Mouse (Mus musculus) layer of hippocampus, adult 18-20 months (tissue): ENCODE measurements around the gene Cyp24a1. TPM values are rescaled to one million over a fixed set of nuclear protein-coding genes. Genes with fewer than 3 reads are reported as not detected.
A peak's percentile ranks its signal among the peaks of the same experiment; 100 is the strongest.

Source experiments
- DNase-seq, 2 experiments: peaks; one replicate each; pipeline ENCODE4 v3.0.0; 2022; ENCODE audit warnings: low spot score in 2 of 2
- long read RNA-seq: library from polyadenylated mRNA; stranded (forward); transcript quantifications from one replicate; pipeline ENCODE4 v2.0.0, GENCODE M21; 2021
- total RNA-seq, 2 experiments: library from RNA; stranded (reverse); gene quantifications; 2 replicates each; pipeline ENCODE4 v1.2.3; 2021

Cyp24a1 gene
- total RNA-seq: not detected
- long read RNA-seq: 0 reads

- no peak for DNase-seq
Measured at GRCm38 (mm10) chr2:170497091-170497566, at the start of gene Cyp24a1. Cyp24a1 (minus strand) TSS chr2:170497145.

- DNase-seq: no peak
Measured at GRCm38 (mm10) chr2:170545745-170546144, 48.8 kb upstream of the Cyp24a1 start.

- DNase-seq: no peak
Measured at GRCm38 (mm10) chr2:170544950-170545349, 48.0 kb upstream of the Cyp24a1 start.

- no peak for DNase-seq
Measured at GRCm38 (mm10) chr2:170544159-170544558, 47.2 kb upstream of the Cyp24a1 start.

- DNase-seq: no peak
Measured at GRCm38 (mm10) chr2:170543625-170544024, 46.7 kb upstream of the Cyp24a1 start.

- DNase-seq: peak; percentile 57 to 64
Measured at GRCm38 (mm10) chr2:170539211-170539610, 42.3 kb upstream of the Cyp24a1 start.

- no peak for DNase-seq
Measured at GRCm38 (mm10) chr2:170535841-170536240, 38.9 kb upstream of the Cyp24a1 start.

GRCm38 (mm10) chr2:170534803-170535174, 37.8 kb upstream of the Cyp24a1 start:
- no peak for DNase-seq

- DNase-seq: no peak
Measured at GRCm38 (mm10) chr2:170534116-170534802, 37.3 kb upstream of the Cyp24a1 start.

- no peak for DNase-seq
Measured at GRCm38 (mm10) chr2:170530256-170530655, 33.3 kb upstream of the Cyp24a1 start.

- DNase-seq: no peak
Measured at GRCm38 (mm10) chr2:170529766-170530165, 32.8 kb upstream of the Cyp24a1 start.

- no peak for DNase-seq
Measured at GRCm38 (mm10) chr2:170528061-170528460, 31.1 kb upstream of the Cyp24a1 start.

GRCm38 (mm10) chr2:170526513-170526912, 29.6 kb upstream of the Cyp24a1 start:
- DNase-seq: no peak

- DNase-seq: peak in 1 of 2 experiments; percentile 66
Measured at GRCm38 (mm10) chr2:170520321-170520971, 23.5 kb upstream of the Cyp24a1 start.

- no peak for DNase-seq
Measured at GRCm38 (mm10) chr2:170513756-170514155, 16.8 kb upstream of the Cyp24a1 start.

GRCm38 (mm10) chr2:170511073-170511891, 14.3 kb upstream of the Cyp24a1 start:
- DNase-seq: peak; percentile 89 to 95

- DNase-seq: peak; percentile 90 to 98
Measured at GRCm38 (mm10) chr2:170508821-170509220, 11.9 kb upstream of the Cyp24a1 start.

GRCm38 (mm10) chr2:170507734-170508133, 10.8 kb upstream of the Cyp24a1 start:
- DNase-seq: peak; percentile 73 to 94

GRCm38 (mm10) chr2:170503983-170504382, 7.0 kb upstream of the Cyp24a1 start:
- DNase-seq: no peak

GRCm38 (mm10) chr2:170503343-170503742, 6.4 kb upstream of the Cyp24a1 start:
- no peak for DNase-seq

- no peak for DNase-seq
Measured at GRCm38 (mm10) chr2:170498011-170498410, 1.1 kb upstream of the Cyp24a1 start.
